Mouse (Mus musculus) heart, postnatal 0 days (tissue): ENCODE measurements at regions not wholly inside any gene's neighbourhood (a gene's known extent, or its start where the extent isn't known, plus 50 kb on each side); places are given as distances from the start of the nearest gene placed in this dataset.

Experiments used
- ATAC-seq: fragments of 200-750 bp; cut with Nextera tagmentation; 2 replicates; pipeline ENCODE4 v1.8.0; 2017; ENCODE audit warnings: low read depth, moderate number of reproducible peaks, moderate library complexity; ENCODE audit not compliant: insufficient read depth
- DNase-seq: peaks from one replicate; pipeline ENCODE4 v3.0.0-alpha.2; 2016; ENCODE audit warnings: low spot score
- H3K27ac ChIP-seq: fragments of 300-500 bp; sonication (generic); 2 replicates; pipeline ENCODE4 v1.5.1; 2014; ENCODE audit warnings: low read depth, mild to moderate bottlenecking
- H3K27me3 ChIP-seq: fragments of 300-500 bp; sonication (generic); 2 replicates; pipeline ENCODE4 v1.6.1; 2014; ENCODE audit warnings: low read length, mixed read lengths; ENCODE audit not compliant: control insufficient read depth, insufficient read depth
- H3K36me3 ChIP-seq: fragments of 300-500 bp; sonication (generic); replicated peaks from 2 replicates; pipeline ENCODE4 v1.6.1; 2014; ENCODE audit warnings: low read length, mixed read lengths; ENCODE audit not compliant: control insufficient read depth, insufficient read depth
- H3K4me1 ChIP-seq: fragments of 300-500 bp; sonication (generic); 2 replicates; pipeline ENCODE4 v1.6.1; 2014; ENCODE audit warnings: antibody characterized with exemption; ENCODE audit not compliant: control insufficient read depth, insufficient read depth
- H3K4me2 ChIP-seq: fragments of 300-500 bp; sonication (generic); 2 replicates; pipeline ENCODE4 v1.6.1; 2014; ENCODE audit warnings: low read depth, mild to moderate bottlenecking, low read length, moderate library complexity
- H3K4me3 ChIP-seq: fragments of 300-500 bp; sonication (generic); 2 replicates; pipeline ENCODE4 v1.5.1; 2014; ENCODE audit warnings: low read depth, low read length
- H3K9ac ChIP-seq: fragments of 300-500 bp; sonication (generic); replicated peaks from 2 replicates; pipeline ENCODE4 v1.6.1; 2014; ENCODE audit warnings: low read depth, low read length, mixed read lengths
- H3K9me3 ChIP-seq: fragments of 300-500 bp; sonication (generic); replicated peaks from 2 replicates; pipeline ENCODE4 v1.6.1; 2016; ENCODE audit warnings: low read length; ENCODE audit not compliant: control insufficient read depth
- CTCF ChIP-seq: IDR thresholded peaks from 2 replicates; pipeline ENCODE4 v1.5.1; 2016; ENCODE audit warnings: antibody characterized with exemption, control low read depth, low read depth
- EP300 ChIP-seq: IDR thresholded peaks from 2 replicates; pipeline ENCODE4 v1.6.1; 2016; ENCODE audit warnings: antibody characterized with exemption, low read depth
- WGBS: fragments of 180-500 bp; shearing (Covaris S2); extraction: QIAGEN DNeasy Blood & Tissue Kit; methylation state at CpG from one replicate; pipeline ENCODE4 v1.1.7; 2014; 5-methylcytosine and 5-hydroxymethylcytosine counted together

GRCm38 (mm10) chr10:42105083-42105482, 86.8 kb upstream of the Armc2 start:
- no peak overlapping the region for H3K4me3 ChIP-seq
- H3K9me3 ChIP-seq: peaks cover 8% of the 10 kb centered on the region; the same call in 1 of the 2 replicates
- peaks cover 10% of the 10 kb centered on the region for H3K4me1 ChIP-seq
- H3K4me2 ChIP-seq: no peak overlapping the region
- no peak for TF ChIP-seq EP300
- TF ChIP-seq CTCF: no peak
- H3K27ac ChIP-seq: no peak overlapping the region
- no peak for DNase-seq
- no peak overlapping the region for H3K9ac ChIP-seq
- H3K36me3 ChIP-seq: no peaks in the 10 kb centered on the region
- ATAC-seq: no peak
- no peaks in the 10 kb centered on the region for H3K27me3 ChIP-seq
- 91% methylated on average over 7 of the region's 7 CpGs for WGBS

GRCm38 (mm10) chr10:42102320-42102719, 84.1 kb upstream of the Armc2 start:
- DNase-seq (no peak), ATAC-seq (no peak)
- H3K9me3 ChIP-seq: peaks cover 8% of the 10 kb centered on the region; the same call in 1 of the 2 replicates
- 85% methylated on average over 8 of the region's 8 CpGs for WGBS
- TF ChIP-seq EP300 (no peak), CTCF (no peak)
- H3K27ac ChIP-seq: no peak overlapping the region
- no peaks in the 10 kb centered on the region for H3K4me1 ChIP-seq
- no peaks in the 10 kb centered on the region for H3K27me3 ChIP-seq
- no peak overlapping the region for H3K4me3 ChIP-seq
- H3K4me2 ChIP-seq: no peak overlapping the region
- no peaks in the 10 kb centered on the region for H3K36me3 ChIP-seq
- no peak overlapping the region for H3K9ac ChIP-seq

- no peaks in the 10 kb centered on the region for H3K4me1 ChIP-seq
- no peaks in the 10 kb centered on the region for H3K27me3 ChIP-seq
- no peak for TF ChIP-seq EP300
- no peak for TF ChIP-seq CTCF
- H3K9ac ChIP-seq: no peak overlapping the region
- H3K9me3 ChIP-seq: peaks cover 8% of the 10 kb centered on the region; the same call in 1 of the 2 replicates
- no peaks in the 10 kb centered on the region for H3K36me3 ChIP-seq
- ATAC-seq (no peak), DNase-seq (no peak)
- H3K4me2 ChIP-seq: no peak overlapping the region
- H3K4me3 ChIP-seq: no peak overlapping the region
- H3K27ac ChIP-seq: no peak overlapping the region
- 56% methylated on average over 6 of the region's 6 CpGs for WGBS
Measured at GRCm38 (mm10) chr10:42101096-42101495, 82.9 kb upstream of the Armc2 start.

- TF ChIP-seq CTCF (no peak), EP300 (no peak)
- Histone ChIP-seq H3K27ac (no peak overlapping the region), H3K36me3 (no peaks in the 10 kb centered on the region), H3K9ac (no peak overlapping the region), H3K9me3 (no peaks in the 10 kb centered on the region), H3K27me3 (no peaks in the 10 kb centered on the region), H3K4me1 (peaks cover 10% of the 10 kb centered on the region), H3K4me2 (no peak overlapping the region), H3K4me3 (no peak overlapping the region)
- DNase-seq: no peak
- 81% methylated on average over 6 of the region's 6 CpGs for WGBS
- ATAC-seq: no peak
Measured at GRCm38 (mm10) chr10:42096924-42097323, 78.7 kb upstream of the Armc2 start.

GRCm38 (mm10) chr10:42095986-42096385, 77.7 kb upstream of the Armc2 start:
- Histone ChIP-seq H3K36me3 (no peaks in the 10 kb centered on the region), H3K27me3 (no peaks in the 10 kb centered on the region), H3K27ac (no peak overlapping the region), H3K4me1 (peaks cover 20% of the 10 kb centered on the region), H3K4me3 (no peak overlapping the region), H3K9me3 (no peaks in the 10 kb centered on the region), H3K9ac (no peak overlapping the region), H3K4me2 (no peak overlapping the region)
- DNase-seq (no peak), ATAC-seq (no peak)
- 76% methylated on average over 10 of the region's 10 CpGs for WGBS
- TF ChIP-seq CTCF (no peak), EP300 (no peak)

GRCm38 (mm10) chr10:42094274-42095000, 76.2 kb upstream of the Armc2 start:
- Histone ChIP-seq H3K9ac (no peak overlapping the region), H3K4me2 (no peak overlapping the region), H3K4me3 (no peak overlapping the region), H3K4me1 (peaks cover 33% of the 10 kb centered on the region), H3K36me3 (no peaks in the 10 kb centered on the region), H3K27me3 (no peaks in the 10 kb centered on the region), H3K27ac (no peak overlapping the region), H3K9me3 (no peaks in the 10 kb centered on the region)
- DNase-seq: no peak
- 82% methylated on average over 24 of the region's 24 CpGs for WGBS
- TF ChIP-seq CTCF: no peak
- TF ChIP-seq EP300: no peak
- no peak for ATAC-seq
